Mouse (Mus musculus) right cerebral cortex, postnatal 10 days (tissue): ENCODE measurements around the gene Glra1.
"Not testable (repeated sequence)": the region's sequence is repeated elsewhere in the genome, so short reads cannot be mapped to it uniquely, and the experiment has no call there.

Experiments
- DNase-seq, 2 experiments: peaks; one replicate each; pipeline ENCODE4 v3.0.0; 2021; ENCODE audit warnings: low spot score in 2 of 2

Glra1 gene

GRCm38 (mm10) chr11:55607808-55608523, at the start of gene Glra1:
Gene Glra1, minus strand, starts transcription at chr11:55608198.
- DNase-seq, result peak; percentile 30 to 48

GRCm38 (mm10) chr11:55636961-55637360, 29.0 kb upstream of the Glra1 start:
- DNase-seq, result no peak

GRCm38 (mm10) chr11:55633901-55634300, 25.9 kb upstream of the Glra1 start:
- DNase-seq, result peak in 1 of 2 experiments; percentile 20

GRCm38 (mm10) chr11:55614631-55615030, 6.6 kb upstream of the Glra1 start:
- DNase-seq, result not testable (repeated sequence)

- DNase-seq, result peak; percentile 24 to 31
Measured at GRCm38 (mm10) chr11:55608524-55608920, 524 bp upstream of the Glra1 start.

GRCm38 (mm10) chr11:55607066-55607807, 761 bp downstream of the Glra1 start:
- DNase-seq, result peak; percentile 48 to 63

GRCm38 (mm10) chr11:55601447-55602065, 6.4 kb downstream of the Glra1 start:
- DNase-seq, result no peak

- no peak for DNase-seq
Measured at GRCm38 (mm10) chr11:55595726-55596125, 12.3 kb downstream of the Glra1 start.

- no peak for DNase-seq
Measured at GRCm38 (mm10) chr11:55594411-55594810, 13.6 kb downstream of the Glra1 start.

- DNase-seq, result no peak
Measured at GRCm38 (mm10) chr11:55591194-55591593, 16.8 kb downstream of the Glra1 start.

- DNase-seq, result no peak
Measured at GRCm38 (mm10) chr11:55589376-55590167, 18.4 kb downstream of the Glra1 start.

GRCm38 (mm10) chr11:55574397-55574796, 33.6 kb downstream of the Glra1 start:
- peak in 1 of 2 experiments; percentile 24 for DNase-seq

GRCm38 (mm10) chr11:55571144-55571543, 36.9 kb downstream of the Glra1 start:
- peak in 1 of 2 experiments; percentile 35 for DNase-seq

GRCm38 (mm10) chr11:55566309-55567099, 41.5 kb downstream of the Glra1 start:
- no peak for DNase-seq

- DNase-seq, result no peak
Measured at GRCm38 (mm10) chr11:55545690-55546089, 62.3 kb downstream of the Glra1 start.

GRCm38 (mm10) chr11:55542671-55543070, 65.3 kb downstream of the Glra1 start:
- DNase-seq, result no peak

GRCm38 (mm10) chr11:55542128-55542527, 65.9 kb downstream of the Glra1 start:
- DNase-seq, result no peak

GRCm38 (mm10) chr11:55534766-55535165, 73.2 kb downstream of the Glra1 start:
- no peak for DNase-seq

- DNase-seq, result peak; percentile 85 to 86
Measured at GRCm38 (mm10) chr11:55533378-55533777, 74.6 kb downstream of the Glra1 start.

GRCm38 (mm10) chr11:55530741-55531140, 77.3 kb downstream of the Glra1 start:
- DNase-seq, result no peak
